Mouse (Mus musculus) hematopoietic stem cell, adult 5-6 weeks (primary cell): Measurements from ENCODE around the gene Map4k2. TPM values are rescaled to one million over a fixed set of nuclear protein-coding genes. Genes with fewer than 3 reads are reported as not detected.
A peak's percentile ranks its signal among the peaks of the same experiment; 100 is the strongest.

Experiments used
- ATAC-seq, 2 experiments: fragments of 125-278 bp in 1 of 2; replicated peaks in 1 of 2; 2 replicates each; pipeline ENCODE4 v1.8.0; 2016 to 2017; ENCODE audit warnings: inconsistent platforms in 2 of 2, mild to moderate bottlenecking in 2 of 2, moderate number of reproducible peaks in 2 of 2, low read depth in 1 of 2, moderate TSS enrichment in 1 of 2; ENCODE audit not compliant: low FRiP score in 2 of 2, poor library complexity in 2 of 2, severe bottlenecking in 2 of 2, insufficient read depth in 1 of 2, low TSS enrichment in 1 of 2
- total RNA-seq: library from RNA; stranded (forward); fragments of 172-1452, 232-1000 nt; gene quantifications from 2 replicates; pipeline ENCODE4 v1.2.3, GENCODE M21; 2017

The Map4k2 gene
- total RNA-seq, 1 experiment from 2014 or later, result 71.5 TPM

DNA sequence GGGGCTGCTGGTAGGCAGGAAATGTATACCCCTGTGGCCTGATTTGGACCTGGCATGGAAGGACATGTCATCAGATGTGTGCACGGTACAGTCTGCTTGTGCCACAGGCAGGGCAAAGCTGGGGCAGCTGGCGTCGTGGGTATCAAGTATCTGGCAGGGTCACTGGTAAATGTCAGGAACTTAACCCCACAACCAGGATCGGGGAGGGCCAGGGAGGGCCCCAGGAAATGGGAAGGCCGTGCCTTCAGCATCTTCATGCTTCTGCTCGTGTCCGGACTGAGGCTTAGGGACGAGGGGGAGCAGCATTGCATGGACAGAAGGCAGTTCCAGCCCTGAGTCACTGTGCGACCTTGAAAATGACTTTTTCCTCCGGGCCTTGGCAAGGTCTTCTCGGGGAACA lies 44.0 kb downstream of the Map4k2 start:
- no peak for ATAC-seq

DNA sequence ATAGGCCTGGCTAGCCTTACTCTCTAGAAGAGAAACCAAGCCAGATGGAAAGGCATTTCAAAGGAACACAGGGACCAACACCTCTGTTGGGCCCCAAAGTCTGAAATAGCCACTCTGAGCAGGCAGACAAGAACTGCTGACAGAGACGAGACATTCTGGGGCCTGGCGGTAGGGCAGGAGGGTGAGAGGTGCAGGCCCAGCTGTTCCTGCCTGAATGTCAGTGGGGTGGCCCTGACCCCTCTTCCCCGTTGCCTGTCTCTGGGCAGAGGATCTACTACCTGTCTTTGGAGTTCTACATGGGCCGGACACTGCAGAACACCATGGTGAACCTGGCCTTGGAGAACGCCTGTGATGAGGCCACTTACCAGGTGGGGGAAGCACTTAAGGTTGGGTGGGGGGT lies 44.5 kb downstream of the Map4k2 start:
- ATAC-seq, result no peak

DNA sequence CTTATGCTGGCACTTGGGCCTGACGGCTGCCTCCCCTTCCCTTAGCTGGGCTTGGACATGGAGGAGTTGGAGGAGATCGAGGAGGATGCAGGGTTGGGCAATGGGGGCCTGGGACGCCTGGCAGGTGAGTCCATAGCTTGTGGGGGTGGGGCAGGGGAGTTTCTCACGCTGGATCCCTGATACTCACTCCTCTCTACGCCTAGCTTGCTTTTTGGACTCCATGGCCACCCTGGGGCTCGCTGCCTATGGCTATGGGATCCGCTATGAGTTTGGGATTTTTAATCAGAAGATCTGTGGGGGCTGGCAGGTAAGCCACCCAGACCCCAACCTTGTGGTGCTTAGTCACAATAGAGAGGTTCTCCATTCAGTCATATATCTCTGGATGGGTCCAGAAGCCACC lies 44.9 kb downstream of the Map4k2 start:
- no peak for ATAC-seq

DNA sequence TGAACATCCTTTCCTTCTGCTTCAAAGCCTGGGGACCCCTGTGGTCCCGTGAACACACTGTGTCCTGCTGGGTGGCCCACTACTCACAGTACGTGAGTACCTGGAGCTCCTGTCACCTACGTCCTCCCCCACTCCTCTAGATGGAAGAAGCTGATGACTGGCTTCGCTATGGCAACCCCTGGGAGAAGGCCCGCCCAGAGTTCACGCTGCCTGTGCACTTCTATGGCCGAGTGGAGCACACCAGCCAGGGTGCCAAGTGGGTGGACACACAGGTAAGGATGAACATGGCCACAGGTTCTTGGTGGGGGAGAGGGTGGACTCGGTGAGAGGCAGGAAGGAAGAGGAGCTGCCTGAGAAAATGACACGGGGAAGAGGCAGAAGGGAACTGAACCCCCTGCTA lies 45.3 kb downstream of the Map4k2 start:
- ATAC-seq, result no peak

DNA sequence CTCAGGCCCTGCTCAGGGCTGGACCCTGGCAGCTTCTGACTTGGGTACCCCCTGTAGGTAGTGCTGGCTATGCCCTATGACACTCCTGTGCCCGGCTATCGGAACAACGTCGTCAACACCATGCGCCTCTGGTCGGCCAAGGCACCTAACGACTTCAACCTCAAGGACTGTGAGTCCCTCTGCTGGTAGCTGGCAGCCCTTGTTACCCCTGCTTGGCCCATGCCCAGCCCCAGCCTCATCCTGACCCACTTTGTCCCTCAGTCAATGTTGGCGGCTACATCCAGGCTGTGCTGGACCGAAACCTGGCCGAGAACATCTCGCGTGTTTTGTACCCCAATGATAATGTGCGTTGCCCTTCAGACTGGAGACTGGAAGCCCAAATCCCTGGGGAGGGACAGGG lies 47.1 kb downstream of the Map4k2 start:
- ATAC-seq, result 0 out of 4 replicates have a peak, but pooled peaks of 1 of the 2 experiments have one; percentile 15

DNA sequence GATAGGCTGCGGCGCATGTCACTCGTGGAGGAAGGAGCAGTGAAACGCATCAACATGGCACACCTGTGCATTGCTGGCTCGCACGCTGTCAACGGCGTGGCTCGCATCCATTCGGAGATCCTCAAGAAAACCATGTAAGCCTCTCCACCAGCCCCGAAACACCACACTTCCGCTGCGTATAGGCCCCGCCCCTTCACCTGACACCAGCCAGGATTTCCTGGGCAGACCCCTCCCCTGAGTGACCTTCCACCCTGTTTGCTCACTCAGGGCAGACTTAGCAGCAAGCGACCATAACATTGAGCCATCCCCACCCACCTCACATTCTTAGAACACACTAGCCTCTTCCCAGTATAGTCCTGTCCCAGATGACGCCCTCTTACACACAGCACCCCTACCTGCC lies 48.9 kb downstream of the Map4k2 start:
- ATAC-seq, result peak in 1 of 2 experiments; percentile 22; a peak in 1 of 4 replicates

DNA sequence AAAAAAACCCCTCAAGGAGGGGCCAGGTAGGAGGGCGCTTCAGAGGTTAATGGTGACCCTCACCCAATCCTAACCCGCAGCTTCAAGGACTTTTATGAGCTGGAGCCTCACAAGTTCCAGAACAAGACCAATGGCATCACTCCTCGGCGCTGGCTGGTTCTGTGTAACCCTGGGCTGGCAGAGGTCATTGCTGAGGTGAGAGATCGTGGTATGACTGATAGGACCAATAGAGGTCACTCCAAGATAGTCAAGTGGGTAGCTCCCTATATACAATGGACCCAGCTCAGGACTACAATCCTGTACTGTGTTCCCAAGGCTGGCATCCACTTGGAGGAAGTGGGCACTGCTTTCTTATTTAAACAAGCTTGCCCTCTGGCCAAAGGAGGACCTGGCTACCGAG lies 49.3 kb downstream of the Map4k2 start:
- no peak for ATAC-seq

DNA sequence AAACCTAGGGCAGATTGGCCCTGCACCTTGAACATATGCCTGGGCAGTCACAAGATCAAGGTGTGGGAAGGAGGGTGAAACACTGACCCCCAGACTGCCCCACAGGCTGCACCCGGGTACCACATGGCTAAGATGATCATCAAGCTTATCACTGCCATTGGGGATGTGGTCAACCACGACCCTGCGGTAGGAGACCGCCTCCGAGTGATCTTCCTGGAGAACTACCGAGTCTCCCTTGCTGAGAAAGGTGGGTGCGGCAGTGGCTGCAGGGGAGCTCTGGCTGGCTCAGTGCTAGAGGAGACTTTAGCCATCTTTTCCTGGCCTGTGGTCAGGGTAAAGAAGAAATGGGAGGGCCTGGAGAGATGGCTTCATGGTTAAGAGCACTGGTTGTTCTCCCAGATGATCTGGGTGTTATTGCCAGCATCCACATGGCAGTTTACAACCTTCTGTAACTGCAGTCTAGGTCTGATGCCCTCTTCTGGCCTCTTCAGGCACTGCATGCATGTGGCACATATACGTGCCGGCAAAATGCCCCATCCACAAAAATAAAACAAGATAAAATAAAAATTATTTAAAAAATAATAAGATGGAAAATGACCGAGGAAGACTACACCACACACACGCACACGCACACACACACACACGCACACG lies 51.9 kb downstream of the Map4k2 start:
- ATAC-seq, result 0 out of 4 replicates have a peak, but pooled peaks of 1 of the 2 experiments have one; percentile 28

DNA sequence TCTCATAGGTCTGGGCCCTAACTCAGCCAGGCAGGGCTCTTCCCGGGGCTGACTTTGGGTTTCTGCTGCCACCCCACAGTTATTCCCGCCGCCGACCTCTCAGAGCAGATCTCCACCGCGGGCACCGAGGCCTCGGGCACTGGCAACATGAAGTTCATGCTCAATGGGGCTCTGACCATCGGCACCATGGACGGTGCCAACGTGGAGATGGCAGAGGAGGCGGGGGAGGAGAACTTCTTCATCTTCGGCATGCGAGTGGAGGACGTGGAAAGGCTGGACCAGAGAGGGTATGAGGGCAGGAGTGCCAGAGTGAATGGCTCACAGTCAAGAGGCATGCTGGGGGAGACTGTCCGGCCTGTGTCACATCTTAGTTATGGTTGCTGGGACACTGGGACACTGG lies 52.7 kb downstream of the Map4k2 start:
- no peak for ATAC-seq

DNA sequence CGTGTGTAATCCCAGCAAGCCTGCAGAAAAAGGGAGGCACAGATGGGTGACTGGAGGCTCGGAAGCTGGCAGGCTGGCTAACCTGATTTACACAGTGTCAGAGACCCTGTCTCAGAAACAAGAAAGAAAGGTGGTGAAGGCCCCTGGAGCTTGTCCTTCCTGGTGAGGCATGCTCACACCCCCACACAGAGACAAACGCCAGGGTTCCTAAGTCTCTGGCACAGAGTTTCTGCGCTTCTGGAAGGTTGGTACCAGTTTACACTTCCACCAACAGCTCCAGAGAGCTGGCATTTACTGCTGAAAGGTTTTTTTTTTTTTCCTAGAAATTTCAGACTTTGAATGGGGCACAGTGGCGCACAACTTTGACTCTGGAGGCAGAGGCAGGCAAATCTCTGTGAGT lies 55.3 kb downstream of the Map4k2 start:
- no peak for ATAC-seq

DNA sequence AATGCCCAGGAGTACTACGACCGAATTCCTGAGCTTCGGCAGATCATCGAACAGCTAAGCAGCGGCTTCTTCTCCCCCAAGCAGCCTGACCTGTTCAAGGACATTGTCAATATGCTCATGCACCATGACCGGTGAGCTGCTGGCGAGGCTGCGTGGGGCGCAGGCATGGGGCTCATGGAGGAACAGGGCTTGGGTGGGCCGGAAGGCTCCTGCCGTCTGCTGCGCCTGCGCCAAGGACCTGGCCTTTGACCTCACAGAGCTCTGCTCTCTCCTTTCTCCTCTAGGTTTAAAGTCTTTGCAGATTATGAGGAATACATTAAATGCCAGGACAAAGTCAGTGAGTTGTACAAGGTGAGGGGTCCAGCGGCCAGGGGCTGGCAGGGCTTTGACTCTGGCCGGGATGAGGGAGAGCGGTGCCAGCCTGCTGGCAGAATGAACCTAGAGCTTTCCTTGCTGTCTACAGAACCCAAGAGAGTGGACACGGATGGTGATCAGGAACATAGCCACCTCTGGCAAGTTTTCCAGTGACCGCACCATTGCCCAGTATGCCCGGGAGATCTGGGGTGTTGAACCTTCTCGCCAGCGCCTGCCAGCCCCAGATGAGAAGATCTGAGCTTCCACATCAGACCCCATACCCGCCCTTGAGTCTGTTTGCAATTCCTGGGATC lies 56.8 kb downstream of the Map4k2 start:
- ATAC-seq, result no peak

DNA sequence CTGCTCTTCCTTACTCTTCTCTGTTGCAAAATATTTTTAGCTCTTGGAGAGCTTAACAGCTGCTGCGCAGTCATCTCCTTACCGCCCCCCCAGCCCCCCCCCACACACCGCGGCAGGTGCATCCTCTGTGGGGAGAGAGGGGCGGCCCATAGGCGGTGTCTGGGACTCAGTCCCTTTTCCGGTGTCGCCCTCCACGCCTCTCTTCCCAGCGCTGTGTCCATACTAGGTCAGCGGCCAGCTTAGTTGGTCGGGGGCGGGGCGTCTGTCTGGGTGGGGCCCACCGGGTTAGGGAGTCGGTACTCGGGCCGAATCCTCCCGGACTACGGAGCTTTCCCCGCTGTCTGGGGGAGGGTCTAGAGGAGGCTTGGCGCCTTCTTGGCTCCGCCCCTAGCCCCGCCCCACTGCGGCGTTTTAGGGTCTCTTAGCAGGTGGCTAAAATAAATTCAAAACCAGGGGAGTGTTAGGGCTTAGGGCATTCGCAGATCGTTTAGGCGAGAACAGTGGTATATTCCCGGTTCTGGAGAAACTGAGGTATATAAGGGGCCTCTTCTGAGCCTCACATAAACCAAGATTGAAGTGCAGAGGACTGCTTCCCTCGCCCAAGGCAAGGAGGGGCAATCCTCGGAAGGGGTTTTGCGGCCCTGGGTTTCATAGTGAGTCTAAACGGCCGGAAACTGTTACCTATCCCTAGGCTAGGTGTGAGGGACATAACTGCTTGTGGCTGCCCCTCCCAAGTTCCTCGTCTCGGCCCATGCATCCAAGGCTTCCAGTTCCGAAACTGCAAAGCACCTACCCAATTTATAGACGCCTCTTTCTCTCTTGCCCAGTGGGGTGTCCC lies 57.7 kb downstream of the Map4k2 start:
- ATAC-seq, result peak; percentile 48 to 51

DNA sequence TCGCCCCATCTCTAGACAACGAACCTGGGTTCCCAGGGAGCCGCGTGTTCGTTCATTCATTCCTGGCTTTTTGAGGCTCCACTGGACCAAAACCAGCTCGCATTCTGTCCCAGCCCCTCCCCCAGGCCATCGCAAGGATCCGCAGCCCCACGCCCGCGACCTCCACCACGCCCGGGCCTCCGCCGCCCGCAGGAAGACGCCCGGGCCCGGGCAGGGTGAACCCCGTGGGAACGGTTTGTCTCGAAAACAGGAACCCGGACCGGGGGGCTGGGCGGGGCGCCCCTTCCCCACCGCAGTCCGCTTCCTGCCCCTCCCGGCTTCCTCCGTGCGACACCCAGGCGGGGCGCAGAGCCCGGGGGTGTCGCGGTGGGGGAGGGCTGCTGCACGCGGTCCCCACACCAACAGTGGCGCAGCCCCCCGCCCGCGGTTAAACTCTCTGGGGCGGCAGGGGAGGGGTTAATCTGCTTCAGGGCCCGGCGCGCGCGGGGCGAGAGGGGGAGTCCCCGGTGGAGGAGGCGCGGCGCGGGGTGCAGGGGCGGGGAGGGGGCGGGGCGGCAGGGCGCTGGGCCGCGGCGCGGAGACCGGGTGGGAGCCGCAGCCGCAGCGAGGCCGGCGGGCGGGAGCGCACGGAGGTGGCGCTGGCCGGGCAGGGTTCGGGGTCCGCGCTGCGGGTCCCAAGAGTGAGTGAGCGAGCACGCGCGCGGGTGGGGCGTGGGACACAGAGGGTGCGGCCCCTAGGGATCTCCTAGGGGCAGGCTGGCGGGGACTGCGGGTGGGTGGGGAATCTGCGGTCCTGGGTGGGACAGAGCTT lies 58.6 kb downstream of the Map4k2 start, which contains the start of gene Rasgrp2:
Gene Rasgrp2 (plus strand): TSS at position 56 of the 811 bp plus-strand sequence.
- ATAC-seq, result peak; percentile 7 to 16; a peak in 1 of 4 replicates

DNA sequence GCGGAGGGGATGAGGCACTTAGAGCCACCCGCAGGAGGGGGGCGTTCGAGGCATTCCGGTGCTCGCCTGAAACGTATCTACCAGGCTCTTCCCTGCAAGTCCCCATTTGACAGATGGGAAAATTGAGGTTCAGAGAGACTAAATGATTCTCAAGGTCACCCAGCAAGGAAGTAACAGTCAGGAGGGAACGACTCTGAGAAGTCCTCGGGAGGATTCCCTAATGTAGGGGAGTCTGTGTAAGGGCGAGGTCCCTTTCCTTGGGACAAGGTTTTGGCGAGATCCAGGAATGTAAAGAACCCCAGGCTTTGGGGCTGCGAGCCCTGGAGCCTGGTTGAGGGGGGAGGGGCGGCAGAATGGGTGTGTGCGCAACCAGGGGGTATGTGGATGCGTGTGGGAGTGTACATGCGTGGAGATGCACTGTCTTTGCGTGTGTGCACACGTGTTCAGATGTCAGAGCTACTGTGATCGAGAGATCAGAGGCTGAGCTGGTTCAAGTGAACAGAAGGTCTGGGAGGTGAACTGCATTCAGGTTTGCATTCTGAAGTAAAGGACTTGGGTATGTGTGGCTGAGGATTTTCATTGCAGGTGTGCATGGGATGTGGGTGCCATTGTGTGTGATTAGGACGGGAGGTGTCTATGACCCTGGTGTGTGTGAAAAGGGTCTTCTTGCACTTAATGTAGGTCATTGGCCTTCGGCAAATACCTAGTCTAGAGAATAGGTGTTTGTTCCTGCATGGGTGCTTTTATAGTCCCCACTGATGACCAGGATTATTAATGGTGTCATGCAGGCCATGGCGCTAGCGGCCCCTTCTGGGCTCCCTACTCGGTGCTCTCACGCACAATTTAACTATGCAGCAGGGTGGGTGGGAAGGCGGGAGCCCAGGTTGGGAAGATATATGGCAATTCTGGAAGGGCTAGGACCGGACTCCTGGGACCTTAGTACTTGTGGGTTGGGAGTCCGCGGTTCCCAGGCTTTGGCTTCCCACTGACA lies 59.5 kb downstream of the Map4k2 start:
- no peak for ATAC-seq

DNA sequence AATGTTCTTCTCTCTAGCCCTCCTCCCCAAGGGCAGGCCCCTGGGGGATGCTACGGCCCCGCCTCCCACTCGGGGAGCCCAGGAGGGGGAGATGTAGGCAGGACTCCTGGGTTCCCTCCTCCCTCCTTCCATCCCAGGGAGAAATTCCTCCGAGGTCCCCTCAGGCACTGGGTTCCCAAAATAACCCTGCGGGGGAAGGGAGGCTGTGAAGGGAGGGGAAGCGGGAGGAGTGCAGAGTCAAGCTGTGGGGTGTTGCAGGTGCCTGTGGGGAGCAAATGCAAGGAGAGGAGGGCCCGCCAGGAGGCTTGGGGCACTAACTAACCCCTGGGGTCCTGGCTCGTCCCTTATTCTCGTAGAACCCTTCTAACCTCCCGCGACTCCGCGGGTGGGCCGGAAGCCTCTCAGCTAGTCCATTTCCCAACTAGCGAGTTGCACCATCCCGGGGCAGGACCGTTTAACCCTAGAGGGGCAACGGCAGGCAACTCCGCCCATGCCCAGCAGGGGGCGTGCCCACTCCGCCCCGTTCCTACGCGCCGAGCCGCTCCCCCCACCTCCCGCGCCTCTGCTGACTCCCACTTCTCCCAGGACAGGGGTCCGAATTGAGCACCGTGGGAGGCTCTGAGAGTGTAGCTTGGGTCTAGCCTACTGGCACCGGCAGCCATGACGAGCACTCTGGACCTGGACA lies 60.3 kb downstream of the Map4k2 start:
- peak; percentile 52 to 57 for ATAC-seq

DNA sequence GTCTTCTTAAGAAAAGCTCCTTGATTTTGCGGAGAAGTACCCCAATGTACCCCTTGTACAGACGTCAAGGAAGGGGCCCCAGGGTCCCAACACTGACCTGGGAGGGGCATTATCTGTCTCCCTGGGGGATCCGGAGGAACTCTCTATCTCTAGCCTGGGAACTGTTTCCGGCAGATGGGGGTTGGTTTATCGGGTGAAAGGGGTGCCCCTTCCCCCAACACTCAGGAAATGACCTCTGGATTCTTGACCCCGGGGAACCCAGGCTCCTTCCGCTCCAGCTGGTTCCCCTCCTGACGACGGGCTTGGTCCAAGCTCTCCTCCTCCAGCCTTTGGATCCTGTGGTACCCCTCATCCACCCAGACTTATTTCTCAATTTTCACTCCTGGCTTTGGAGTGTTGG lies 61.0 kb downstream of the Map4k2 start:
- ATAC-seq, result no peak
